Mouse (Mus musculus): ENCODE measurements around the gene Hdac11.
"Not testable (repeated sequence)": the region's sequence is repeated elsewhere in the genome, so short reads cannot be mapped to it uniquely, and the experiment has no call there.

Hdac11 gene

DNA sequence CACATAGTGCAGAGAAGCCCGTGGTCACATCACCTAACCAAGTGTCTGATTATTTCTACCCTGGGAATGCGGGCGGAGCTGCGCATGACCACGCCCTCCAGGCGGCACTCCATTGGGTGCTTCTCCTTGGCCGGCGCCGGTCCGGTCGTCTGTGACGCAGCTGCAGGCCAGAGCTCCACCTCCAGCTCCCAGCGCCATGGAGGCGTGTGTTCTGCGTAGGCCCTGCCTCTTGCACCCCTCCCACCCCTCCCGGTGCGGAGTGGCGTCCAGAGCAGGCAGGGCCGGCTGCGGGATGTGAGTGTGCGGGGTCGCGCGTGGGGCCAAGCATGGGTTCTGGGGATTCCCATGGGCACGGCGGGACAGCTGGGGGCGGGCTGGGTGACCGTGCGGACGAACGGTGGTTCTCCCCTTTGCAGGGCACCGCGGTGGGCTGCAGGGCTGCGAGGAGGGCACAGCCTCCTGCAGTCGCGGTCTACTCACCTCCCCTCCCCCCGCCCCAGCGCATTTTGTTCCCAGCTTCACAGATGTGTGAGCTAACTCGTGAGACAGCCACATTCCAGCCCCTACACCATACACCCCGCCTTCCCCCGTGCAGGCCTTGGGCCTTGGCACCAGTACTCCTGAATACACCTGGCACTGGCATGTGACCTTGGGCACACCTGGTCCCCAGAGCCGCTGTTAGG is at the start of gene Hdac11:
Gene Hdac11 (plus strand): TSS at position 112 of the 683 bp plus-strand sequence.
- DNase-seq = peak; percentile 95

DNA sequence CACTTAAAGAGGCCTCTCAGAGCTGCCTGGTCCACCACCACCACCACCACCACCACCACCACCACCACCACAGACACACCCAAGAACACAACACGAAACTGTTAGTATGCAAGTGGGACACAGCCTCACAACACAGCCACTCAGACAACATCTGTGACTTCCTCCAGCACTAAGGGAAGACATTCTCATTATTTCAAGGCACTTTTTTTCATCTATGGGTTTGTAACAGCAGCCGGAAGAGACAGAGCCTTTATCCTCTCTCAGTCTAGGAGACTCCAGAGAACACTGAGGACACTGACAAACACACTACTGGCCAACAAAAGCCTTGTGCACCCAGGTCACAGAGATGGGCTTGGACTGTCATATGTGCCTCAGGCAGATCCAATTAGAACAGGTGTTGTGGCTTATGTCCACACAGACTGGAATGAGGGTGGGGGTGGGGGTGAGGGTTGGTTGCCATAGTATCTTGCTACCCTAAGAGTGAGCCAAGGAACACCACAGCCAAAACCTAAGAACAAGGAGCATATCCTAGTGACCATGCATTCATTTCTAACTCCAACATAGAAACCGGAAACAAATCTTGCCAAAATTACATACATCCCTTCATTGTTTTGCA is 48.1 kb upstream of the Hdac11 start:
- DNase-seq = no peak

DNA sequence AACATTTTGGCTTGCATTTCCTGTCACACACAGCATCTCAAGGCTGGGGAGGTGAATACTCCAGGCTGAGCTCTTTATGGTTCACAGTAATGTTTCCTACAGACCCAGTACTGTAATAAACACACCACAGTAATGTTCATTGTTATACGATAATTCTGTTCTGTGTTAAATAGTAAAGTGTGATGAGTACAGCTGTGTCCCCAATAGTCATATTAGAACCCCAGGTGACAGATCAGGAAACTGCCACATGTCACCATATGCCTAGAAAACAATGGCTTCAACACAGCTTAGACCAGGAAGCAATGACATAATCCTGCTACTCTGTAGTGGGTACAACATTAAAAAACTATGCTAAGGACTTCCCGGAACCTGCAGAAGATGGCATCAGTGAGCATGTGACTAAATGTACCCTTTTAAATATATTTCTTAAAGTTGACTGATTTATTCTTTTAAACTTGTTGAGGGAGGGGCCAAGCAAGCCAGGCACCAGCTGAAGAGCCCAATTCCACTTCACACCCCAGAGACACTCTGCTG is 47.5 kb upstream of the Hdac11 start:
- DNase-seq = no peak

DNA sequence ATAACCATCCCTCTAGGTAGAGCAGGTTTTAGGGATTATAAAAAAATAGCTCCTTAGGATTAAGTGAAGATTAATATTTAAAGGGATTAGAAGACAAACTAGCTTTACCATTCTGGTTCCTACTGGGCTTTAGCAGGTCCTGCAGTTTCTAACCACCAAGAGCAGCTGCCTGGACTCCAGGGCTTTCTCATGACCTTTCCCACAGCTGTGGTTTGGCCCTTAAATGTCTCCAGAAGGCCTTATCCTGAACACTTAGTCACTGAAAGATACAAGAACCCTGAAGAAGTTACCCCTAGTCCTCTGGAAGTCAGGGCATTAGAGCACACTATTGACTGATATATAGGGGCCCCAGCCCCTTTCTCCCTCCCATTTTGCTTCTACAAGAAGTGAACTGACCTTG is 47.0 kb upstream of the Hdac11 start:
- no peak for DNase-seq

DNA sequence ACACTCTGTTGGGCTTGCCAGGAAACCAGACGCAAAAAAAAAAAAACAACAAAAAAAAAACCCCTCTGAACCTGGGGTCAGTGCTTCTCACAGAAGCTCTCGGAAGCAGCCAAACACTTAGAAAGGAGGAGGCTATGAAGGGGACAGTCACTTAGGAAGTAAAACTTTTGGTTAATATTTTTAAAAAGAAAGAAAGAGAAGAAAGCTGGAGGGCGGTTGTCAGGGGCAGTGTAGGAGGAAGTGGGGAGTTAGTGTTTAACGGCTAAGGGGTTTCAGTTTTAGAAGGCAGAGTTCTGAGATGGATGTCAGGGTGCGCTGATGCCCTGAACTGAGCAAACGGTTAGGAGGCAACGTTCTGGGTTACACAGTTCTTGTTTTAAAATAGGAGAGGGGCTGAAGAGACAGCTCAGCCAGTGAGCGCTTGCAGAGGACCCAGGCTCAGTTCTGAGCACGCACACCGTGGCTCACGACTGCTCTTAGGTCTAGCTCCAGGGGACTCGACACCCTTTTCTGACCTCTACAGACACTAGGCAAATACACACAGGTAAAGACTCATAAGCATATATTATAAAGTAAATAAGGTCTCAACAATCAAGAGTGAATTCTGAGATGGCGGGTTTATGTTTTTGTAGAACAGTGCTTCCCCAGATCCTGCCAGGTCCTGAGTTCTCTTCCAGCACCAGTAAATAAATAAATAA is 46.0 kb upstream of the Hdac11 start:
- no peak for DNase-seq

DNA sequence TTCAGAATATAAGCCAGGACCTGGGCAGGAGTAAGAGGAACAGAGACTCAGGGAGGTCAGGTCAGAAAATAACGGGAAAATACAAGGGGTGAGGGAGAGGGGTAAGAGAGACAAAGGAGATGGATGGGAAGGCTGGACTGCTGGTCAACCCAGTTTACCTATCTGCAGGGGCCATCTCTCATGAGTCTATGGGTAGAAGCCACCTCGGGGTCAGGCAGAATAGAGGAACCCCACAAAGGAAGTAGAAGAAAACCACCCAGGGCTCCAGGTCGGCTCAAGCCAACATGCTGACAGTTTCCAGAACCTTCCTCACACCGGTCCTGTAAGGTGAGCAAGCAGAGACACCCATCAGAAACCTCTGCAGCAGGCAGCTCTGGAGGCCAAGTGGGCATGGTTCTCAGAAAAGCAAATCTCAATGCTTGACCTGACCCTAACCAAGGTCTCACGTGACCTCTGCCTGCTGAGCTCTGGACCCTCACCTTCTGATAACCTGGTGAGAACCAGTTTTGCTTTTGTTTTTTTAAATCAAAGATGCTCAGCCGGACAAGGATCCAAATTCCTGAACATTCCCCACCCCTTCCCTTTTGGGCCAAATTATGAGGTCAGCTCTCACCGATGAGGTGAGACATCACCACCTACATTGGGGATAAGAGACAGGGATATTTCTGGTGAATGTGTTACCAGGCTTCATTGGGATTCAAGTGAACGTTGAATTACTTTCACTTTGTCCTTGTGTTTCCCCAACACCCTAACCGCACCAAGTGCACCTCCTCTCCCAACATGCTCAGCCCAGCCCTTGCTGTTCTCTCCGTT is 45.1 kb upstream of the Hdac11 start:
- peak in 1 of 2 experiments; percentile 20 for DNase-seq

DNA sequence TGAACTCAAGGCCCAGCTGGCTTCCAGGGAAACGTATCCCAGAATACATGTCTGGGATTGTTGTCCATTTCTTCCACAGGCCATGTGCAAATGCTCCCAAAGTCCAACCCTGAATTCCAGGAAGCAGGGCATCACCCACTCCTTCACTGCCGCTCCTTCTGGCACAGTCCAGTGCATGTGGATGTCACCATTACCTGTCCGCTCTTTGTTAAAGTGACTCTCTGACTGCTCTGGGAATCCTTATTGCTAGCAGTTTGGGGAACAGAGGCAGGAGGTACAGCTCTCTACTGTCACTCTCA is 44.6 kb upstream of the Hdac11 start:
- DNase-seq = peak in 1 of 2 experiments; percentile 52

DNA sequence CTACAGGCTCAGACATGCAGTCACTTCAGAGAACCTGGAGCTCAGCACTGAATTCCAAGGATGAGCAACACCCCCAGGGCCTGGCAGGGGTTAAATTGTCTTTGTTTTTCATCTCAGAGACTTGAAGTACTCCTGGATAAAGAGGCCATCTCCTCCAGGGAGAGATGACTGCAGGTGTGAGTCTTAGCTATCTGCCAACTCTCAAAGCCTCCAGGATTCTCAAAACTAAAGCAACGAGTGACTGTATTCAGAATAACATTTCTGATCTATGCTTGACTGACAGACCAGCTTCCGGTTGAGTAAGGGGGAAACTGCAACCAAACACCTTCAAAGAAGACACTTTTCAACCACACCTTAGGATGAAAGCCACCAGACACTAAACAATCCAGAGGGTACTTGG is 41.7 kb upstream of the Hdac11 start:
- DNase-seq = no peak

DNA sequence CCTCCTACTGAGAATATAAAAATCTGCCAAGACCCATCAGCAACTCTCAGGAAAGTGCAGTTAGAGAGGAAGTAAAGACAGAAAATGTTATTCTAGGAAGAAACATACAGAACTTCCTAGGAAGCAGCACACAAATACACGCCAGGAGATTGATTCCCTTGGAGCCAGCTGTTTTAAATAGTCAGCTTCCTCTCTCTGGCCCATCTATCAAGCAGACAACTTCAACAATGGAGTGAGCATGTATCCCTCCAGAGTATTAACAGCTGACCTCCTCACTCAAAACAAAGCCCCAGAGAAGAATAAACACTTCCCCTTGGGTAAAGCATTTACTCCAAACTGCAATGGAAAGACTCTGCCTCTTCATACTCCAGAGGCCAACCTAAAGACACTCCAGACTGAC is 41.3 kb upstream of the Hdac11 start:
- peak in 1 of 2 experiments; percentile 30 for DNase-seq

DNA sequence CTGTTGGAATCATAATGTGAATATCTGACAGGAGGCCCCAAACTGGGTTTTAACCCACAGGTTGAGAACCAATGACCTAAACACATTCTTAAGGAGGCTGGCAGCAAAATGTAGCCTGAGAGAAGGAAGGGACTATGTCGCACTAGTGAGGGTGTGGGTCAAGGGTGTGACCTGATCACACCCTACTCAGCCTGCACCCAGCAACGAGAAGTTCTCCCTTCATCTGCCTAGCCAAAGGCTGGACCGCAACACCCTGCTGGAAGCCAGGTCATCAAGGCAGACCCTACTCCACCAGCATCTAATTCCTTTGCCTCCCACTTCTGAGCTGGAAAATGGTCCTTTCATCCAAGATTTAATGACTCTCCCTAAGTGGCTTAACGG is 40.6 kb upstream of the Hdac11 start:
- DNase-seq = no peak

DNA sequence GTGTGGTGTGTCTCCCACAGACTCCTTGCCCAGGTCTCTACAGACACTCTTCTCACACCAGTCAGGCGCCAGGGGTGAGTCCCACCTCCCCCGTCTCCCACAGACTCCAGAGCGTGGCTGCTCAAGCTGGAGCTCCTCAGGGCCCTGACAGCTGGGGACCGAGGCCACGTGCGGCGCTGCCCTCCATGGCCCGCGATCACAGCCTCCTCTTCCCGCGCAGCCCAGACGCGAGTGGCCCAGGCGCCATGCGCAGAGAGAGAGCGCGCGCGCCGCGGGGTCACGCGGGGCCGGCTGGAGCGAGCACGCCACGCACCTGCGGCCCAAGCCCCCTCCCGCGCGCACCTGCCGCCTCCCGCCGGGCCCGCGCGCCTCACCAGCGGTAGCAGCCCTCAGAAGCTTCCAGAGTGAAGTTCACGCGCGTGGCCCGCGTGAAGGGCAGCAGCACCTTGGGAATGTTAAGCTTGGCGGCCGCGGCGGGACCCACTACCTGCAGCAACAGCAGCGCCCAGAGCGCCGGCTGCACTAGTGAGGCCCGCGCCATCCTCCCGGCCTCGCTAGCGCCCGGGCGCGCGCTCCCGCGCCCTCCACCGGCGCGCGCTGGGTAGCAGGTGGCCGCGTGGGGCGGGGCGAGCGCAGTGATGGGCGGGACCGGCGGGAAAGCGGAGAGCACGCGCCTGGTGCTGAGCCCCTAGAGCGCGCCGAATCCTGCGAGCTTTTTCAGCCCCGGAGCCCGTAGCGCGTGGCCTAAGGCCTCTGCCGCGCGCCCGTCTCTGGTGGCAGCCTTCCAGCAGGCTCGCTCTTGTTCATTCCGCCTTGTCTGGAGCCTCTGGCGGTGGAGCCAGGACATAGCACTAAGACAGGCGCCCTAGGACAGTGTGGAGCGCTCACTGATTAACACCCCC is 40.0 kb upstream of the Hdac11 start, which contains the start of gene Nup210:
Gene Nup210 (minus strand): TSS at position 586 of the 902 bp plus-strand sequence.
- peak; percentile 98 to 99 for DNase-seq

DNA sequence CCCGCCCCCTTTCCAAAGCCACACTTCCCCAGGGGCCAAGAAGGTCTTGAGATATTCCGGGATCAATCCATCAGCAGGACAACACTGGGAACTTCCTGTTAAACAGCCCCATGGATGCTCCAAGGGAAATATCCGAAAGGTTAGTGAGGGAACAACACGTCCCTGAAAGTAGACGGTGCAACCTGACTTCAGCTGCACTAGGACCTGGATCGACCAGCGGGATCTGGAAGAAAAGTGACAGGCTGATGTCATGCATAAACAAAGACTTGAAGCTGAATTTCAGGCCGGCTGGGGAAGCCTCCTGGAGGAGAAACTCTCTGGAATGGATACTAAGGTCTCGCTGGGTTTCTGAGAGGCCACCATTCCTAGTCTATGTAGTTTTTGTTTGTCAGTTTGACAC is 39.3 kb upstream of the Hdac11 start:
- DNase-seq = no peak

DNA sequence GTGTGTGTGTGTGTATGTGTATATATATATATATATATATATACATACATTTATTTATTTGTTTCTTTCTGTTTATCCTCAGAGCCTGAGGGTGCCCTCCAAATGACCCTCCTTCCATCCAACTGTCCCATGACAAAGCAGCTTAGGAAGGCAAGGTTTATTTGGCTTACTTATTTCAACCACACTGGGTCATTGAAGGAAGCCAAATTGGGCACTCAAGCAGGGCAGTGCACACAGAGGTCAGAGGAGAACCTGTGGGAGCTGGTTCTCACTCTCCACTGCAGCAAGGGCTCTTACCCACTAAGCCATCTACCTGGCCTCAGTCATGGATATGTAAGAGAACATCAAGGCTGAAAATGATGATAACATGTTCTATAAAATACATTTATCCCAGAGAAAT is 37.9 kb upstream of the Hdac11 start:
- DNase-seq = peak; percentile 60 to 67

DNA sequence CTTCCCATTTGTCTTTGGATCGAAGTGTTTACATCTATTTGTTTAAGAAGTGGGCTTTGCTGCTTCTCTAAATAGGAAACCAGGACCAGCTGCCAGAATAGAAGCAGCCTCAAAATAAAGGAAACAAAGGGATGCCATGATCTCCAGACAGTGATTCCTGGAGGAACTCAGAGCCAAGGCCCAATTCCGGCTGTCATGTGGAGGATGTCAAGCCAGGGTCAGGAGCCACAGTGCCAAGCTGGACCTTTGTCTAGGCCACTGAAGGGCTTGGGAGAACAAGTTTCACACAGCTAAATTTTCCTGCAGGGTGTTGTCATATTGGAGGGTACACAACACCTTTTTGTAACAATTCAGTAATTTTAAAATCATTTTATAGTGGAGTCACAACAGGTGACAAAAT is 36.3 kb upstream of the Hdac11 start:
- peak in 1 of 2 experiments; percentile 32 for DNase-seq

DNA sequence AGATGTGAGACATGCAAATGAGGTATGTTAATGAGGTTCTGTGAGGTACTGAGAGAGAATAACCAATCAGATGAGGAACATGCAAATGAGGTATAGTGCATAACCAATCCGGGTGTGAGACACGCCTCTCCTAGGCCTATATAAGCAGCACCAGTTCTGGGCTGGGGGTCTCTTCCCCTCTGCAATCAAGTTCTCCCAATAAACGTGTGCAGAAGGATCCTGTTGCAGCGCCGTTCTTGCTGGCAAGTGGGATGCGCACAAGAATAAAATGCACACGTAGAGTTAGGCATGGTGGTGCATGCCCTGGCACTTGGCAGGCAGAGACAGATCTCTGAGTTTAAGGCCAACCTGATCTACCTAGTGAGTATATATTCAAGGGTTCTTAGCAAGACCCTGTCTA is 35.4 kb upstream of the Hdac11 start:
- not testable (repeated sequence) for DNase-seq

DNA sequence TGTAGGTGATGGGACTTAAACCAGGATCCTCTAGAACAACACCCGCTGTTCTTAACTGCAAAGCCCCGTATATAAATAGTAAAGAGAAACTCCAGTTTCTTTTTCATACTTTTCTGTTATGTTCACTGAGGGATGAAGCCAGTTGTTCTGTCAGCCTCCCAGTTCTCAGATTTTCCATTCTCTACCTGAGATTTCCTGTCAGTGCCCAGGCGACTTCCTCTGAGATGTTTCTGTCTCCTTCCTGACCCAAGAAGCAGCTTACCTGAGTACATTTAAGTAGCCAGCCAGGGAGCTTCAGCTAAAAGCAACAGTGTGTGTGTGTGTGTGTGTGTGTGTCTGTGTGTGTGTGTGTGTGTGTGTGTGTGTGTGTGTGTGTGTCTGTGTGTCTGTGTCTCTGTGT is 33.0 kb upstream of the Hdac11 start:
- no peak for DNase-seq

DNA sequence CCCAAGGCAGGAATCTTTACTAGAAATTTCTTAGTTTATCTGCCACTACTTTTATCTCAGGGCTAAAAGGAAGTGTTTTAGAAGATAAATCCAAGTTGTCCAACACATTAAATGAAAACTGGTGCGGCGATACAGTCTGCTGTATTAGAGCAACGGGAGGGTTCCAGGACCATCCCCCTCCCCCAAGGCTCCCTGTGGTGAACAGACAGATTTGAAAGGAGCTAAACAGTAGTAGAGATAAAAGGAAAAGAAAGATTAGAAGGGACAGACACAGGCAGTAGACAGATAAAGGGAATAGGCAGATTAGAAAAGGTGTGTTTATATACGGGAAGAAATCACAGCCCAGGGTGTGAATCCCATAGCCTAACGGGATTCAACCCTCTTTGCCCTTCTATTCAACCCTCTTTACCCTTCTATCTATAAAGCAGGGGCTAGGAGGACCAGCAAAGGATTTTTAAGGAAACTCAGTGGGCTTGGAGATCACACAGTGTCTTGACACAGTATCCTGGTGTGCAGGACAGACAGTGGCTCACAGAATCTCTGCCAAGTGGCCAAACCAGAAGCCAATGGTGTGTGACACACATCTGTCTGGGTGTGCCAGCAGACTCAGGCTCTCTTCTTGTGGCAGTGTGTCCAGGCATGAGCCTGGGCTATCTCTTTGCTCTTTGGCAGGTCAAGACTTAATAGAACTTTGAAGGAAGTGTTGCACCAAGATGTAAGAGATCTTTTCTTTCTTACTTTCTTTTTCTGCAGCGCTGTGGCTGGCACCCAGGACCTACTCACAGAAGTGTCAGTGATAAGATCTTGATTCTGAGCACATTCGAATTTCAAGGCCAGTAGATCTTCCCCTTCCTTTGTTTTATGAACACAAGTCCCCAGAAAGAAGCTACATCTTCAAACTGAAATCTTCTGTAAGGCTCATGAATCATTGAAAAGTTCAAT is 31.9 kb upstream of the Hdac11 start:
- no peak for DNase-seq

DNA sequence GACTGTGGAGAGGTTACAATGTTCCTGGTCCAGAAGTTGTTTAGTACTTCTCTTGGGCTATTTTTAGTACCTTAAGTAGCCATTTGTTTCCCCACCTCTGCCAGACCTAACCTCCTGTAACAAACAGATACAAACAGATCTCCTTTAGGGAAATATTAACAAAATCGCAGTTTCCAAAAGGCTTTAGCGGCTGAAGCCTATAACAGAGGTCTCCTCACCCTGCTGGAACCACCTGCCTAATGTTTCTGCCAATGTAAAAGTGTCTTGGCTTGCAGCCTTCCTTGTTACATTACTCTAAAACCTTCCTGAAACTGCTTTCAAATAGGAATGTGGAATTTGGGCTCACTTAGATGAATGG is 31.3 kb upstream of the Hdac11 start:
- peak in 1 of 2 experiments; percentile 70 for DNase-seq

DNA sequence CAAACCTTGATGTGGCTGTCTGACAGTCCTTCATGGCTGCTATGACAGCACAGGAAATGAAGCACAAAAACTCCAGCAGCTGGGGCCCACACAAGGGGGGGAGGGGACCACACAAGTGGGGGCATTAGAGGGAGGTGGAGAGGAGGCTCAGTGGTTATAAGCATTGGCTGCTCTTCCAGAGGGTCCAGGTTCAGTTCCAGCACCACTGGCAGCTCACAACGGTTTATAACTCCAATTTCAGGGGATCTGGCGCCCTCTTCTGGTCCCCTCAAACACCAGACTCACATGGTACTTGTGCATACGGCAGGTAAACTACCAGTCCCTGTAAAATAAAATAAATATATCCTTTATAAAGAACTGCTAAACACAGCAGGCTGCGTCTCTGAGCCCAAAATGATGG is 27.5 kb upstream of the Hdac11 start:
- peak in 1 of 2 experiments; percentile 55 for DNase-seq

DNA sequence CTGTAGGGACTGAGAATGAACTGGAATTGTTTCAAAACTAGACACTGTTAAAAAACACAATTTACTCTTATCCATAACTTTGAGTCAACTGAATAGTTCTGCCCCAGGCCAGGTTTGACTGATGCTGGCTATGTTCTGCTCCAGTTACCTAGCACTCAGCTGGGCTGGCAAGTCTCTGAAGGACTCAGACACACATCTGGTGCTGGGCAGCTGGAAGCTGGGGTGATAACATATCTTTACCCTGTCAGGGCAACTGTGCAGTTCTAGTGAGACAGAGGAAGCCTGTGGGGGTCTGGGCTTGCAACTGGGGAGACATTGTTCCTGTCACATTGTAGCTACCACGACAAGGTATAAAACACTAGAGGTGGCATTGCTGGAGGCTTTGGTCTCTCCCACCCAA is 25.6 kb upstream of the Hdac11 start:
- DNase-seq = no peak

Data from kidney, postnatal 36 days (tissue).